Mouse (Mus musculus): ENCODE measurements around the gene Svip. TPM values are rescaled to one million over a fixed set of nuclear protein-coding genes. Genes with fewer than 3 reads are reported as not detected.

The Svip gene
- polyA plus RNA-seq, 1 experiment from 2014 or later = 10.3 TPM

GRCm38 (mm10) chr7:51982303-51982702, 23.5 kb downstream of the Svip start:
- Histone ChIP-seq H3K4me2 (ENCODE audit: low read depth, low read length) (peak overlapping the region; percentile 27; the same call in 1 of the 2 replicates), H3K27ac (ENCODE audit: low read depth) (no peak overlapping the region), H3K9ac (replicated peaks) (no peak overlapping the region), H3K27me3 (ENCODE audit: insufficient read depth, low read length) (no peaks in the 10 kb centered on the region), H3K4me3 (ENCODE audit: low read depth, low read length) (no peak overlapping the region), H3K9me3 (ENCODE audit: low read length) (no peaks in the 10 kb centered on the region), H3K36me3 (replicated peaks; ENCODE audit: insufficient read depth, low read length) (no peaks in the 10 kb centered on the region), H3K4me1 (ENCODE audit: insufficient read depth) (0 out of 2 replicates have a peak, but pooled peaks cover 8% of the 10 kb centered on the region)
- DNase-seq (no peak), ATAC-seq (no peak)
- WGBS (ENCODE audit: insufficient replicate concordance) = 21% methylated on average over 1 of the region's 1 CpGs
- no peak for TF ChIP-seq CTCF (IDR thresholded peaks at IDR 0.05; ENCODE audit: low read depth)
- no peak for TF ChIP-seq EP300 (IDR thresholded peaks at IDR 0.05; ENCODE audit: low read depth)

DNA sequence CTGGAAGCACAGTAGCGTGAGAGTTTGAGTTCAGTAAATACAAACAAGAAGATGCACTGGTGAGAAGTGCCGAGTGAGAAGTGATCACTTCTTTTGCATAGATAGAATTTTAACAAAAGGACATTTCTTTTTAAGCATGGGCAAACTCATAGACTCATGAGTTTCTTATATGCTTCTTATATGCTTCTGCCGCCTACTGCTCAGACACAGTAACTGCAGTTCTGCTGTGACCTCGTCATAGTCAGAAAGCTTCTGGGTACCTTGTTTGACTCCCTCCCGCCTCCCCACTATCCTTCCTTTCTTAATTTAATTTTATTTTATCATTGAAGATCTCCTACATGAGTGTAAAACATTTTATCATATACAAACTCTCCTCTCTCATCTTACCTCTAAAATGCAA, 26.5 kb downstream of the Svip start:
- H3K27ac ChIP-seq (ENCODE audit: low read depth) = no peak overlapping the region
- WGBS (ENCODE audit: insufficient replicate concordance) = 34% methylated on average over 5 of the region's 5 CpGs
- no peak overlapping the region for H3K4me2 ChIP-seq (ENCODE audit: low read depth, low read length)
- no peaks in the 10 kb centered on the region for H3K9me3 ChIP-seq (ENCODE audit: low read length)
- no peak overlapping the region for H3K4me3 ChIP-seq (ENCODE audit: low read depth, low read length)
- no peaks in the 10 kb centered on the region for H3K27me3 ChIP-seq (ENCODE audit: insufficient read depth, low read length)
- TF ChIP-seq EP300 (IDR thresholded peaks at IDR 0.05; ENCODE audit: low read depth) = no peak
- TF ChIP-seq CTCF (IDR thresholded peaks at IDR 0.05; ENCODE audit: low read depth) = peak; percentile 65
- H3K9ac ChIP-seq (replicated peaks) = no peak overlapping the region
- 0 out of 2 replicates have a peak, but pooled peaks cover 6% of the 10 kb centered on the region for H3K4me1 ChIP-seq (ENCODE audit: insufficient read depth)
- no peak for ATAC-seq
- no peak for DNase-seq
- H3K36me3 ChIP-seq (replicated peaks; ENCODE audit: insufficient read depth, low read length) = no peaks in the 10 kb centered on the region

DNA sequence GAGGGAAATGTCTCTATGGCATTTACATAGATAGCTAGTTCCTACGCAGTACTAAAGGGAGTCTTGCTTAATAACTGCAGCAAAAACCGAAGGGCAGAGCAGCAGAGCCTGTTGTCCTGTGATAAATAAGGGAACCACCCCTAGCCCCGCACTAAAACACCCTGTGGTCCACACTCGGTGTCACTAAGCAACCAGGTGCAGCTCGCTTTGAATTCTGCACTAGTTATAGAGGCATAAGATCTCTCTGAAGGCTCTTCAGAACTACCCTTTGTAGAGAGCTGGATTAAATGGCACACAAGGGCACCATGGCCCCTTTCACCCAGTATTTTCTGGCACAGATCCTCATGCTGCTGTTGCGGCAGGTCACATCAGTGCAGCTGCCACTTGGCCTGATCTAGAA, 30.6 kb downstream of the Svip start:
- H3K36me3 ChIP-seq (replicated peaks; ENCODE audit: insufficient read depth, low read length) = no peaks in the 10 kb centered on the region
- H3K27ac ChIP-seq (ENCODE audit: low read depth) = no peak overlapping the region
- DNase-seq = no peak

GRCm38 (mm10) chr7:51973526-51973925, 32.3 kb downstream of the Svip start:
- H3K4me3 ChIP-seq (ENCODE audit: low read depth, low read length) = no peak overlapping the region
- H3K9me3 ChIP-seq (ENCODE audit: low read length) = no peaks in the 10 kb centered on the region
- DNase-seq (no peak), ATAC-seq (no peak)
- WGBS (ENCODE audit: insufficient replicate concordance) = 75% methylated on average over 2 of the region's 2 CpGs
- no peaks in the 10 kb centered on the region for H3K27me3 ChIP-seq (ENCODE audit: insufficient read depth, low read length)
- H3K4me2 ChIP-seq (ENCODE audit: low read depth, low read length) = no peak overlapping the region
- H3K36me3 ChIP-seq (replicated peaks; ENCODE audit: insufficient read depth, low read length) = no peaks in the 10 kb centered on the region
- H3K4me1 ChIP-seq (ENCODE audit: insufficient read depth) = no peaks in the 10 kb centered on the region
- no peak overlapping the region for H3K27ac ChIP-seq (ENCODE audit: low read depth)
- TF ChIP-seq EP300 (IDR thresholded peaks at IDR 0.05; ENCODE audit: low read depth) = no peak
- no peak for TF ChIP-seq CTCF (IDR thresholded peaks at IDR 0.05; ENCODE audit: low read depth)
- H3K9ac ChIP-seq (replicated peaks) = no peak overlapping the region

More for the DNA sequence above, 30.6 kb downstream of the Svip start:
- H3K27me3 ChIP-seq (ENCODE audit: insufficient read depth, low read length) = no peaks in the 10 kb centered on the region
- no peaks in the 10 kb centered on the region for H3K9me3 ChIP-seq (ENCODE audit: low read length)
- WGBS (ENCODE audit: insufficient replicate concordance) = 48% methylated on average over 6 of the region's 6 CpGs
- H3K4me2 ChIP-seq (ENCODE audit: low read depth, low read length) = no peak overlapping the region
- TF ChIP-seq CTCF (IDR thresholded peaks at IDR 0.05; ENCODE audit: low read depth) = no peak
- TF ChIP-seq EP300 (IDR thresholded peaks at IDR 0.05; ENCODE audit: low read depth) = no peak
- no peak for ATAC-seq
- no peak overlapping the region for H3K4me3 ChIP-seq (ENCODE audit: low read depth, low read length)
- no peaks in the 10 kb centered on the region for H3K4me1 ChIP-seq (ENCODE audit: insufficient read depth)
- no peak overlapping the region for H3K9ac ChIP-seq (replicated peaks)

DNA sequence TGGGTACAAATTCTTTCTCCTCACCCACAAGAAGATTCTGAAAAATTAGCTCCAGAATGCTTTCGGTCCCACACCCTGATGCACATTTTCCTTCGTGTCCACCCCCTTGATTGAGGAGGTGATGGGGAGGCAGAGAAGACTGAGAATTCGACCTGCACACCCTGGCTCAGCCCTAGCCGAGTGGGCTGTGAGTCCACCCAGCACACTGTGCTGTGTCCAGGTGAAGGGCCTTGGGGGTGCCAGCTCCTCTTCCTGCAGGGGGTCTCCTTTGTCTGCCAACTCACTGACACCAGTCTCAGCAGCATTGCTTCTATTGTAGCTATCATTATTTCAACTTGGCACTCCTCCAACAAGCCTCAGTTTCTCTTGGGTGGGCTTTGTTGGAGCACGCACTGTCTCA, 32.7 kb downstream of the Svip start:
- Histone ChIP-seq H3K9me3 (ENCODE audit: low read length) (no peaks in the 10 kb centered on the region), H3K9ac (replicated peaks) (no peak overlapping the region), H3K4me2 (ENCODE audit: low read depth, low read length) (no peak overlapping the region), H3K27me3 (ENCODE audit: insufficient read depth, low read length) (no peaks in the 10 kb centered on the region), H3K4me1 (ENCODE audit: insufficient read depth) (no peaks in the 10 kb centered on the region), H3K36me3 (replicated peaks; ENCODE audit: insufficient read depth, low read length) (no peaks in the 10 kb centered on the region), H3K4me3 (ENCODE audit: low read depth, low read length) (no peak overlapping the region), H3K27ac (ENCODE audit: low read depth) (no peak overlapping the region)
- ATAC-seq = no peak
- whole genome bisulfite sequencing (ENCODE audit: insufficient replicate concordance) = 56% methylated on average over 5 of the region's 5 CpGs
- no peak for DNase-seq
- TF ChIP-seq CTCF (IDR thresholded peaks at IDR 0.05; ENCODE audit: low read depth) = no peak
- TF ChIP-seq EP300 (IDR thresholded peaks at IDR 0.05; ENCODE audit: low read depth) = no peak

DNA sequence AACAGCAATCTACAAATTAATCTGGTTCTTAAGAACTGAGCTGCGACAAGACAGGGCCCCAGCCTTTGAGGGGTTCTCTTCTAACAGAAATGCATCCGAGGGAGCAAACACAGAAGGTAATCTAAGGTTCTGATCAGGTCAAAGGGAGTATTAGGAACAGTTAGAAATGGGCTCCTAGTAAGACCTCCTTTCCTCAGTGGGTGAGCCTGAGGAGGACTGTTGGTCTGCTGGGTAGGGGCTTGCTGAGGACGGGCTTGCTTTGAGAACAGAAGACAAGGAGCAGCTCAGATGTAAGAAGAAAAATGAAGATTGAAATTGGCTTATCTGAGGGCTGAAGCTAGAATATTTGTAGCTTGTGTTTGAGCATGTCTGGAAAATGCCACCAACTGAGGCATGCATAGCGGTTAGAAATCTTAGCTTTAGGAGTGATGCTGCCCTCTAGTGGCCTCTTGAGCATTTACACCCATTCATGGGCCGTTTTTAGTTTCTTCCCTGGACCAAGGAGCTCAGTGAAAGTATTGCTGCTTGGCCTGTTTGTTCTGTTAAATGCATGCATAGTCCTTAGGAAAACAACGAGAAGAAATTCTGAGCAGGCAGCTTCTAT, 33.5 kb downstream of the Svip start:
- DNase-seq (peak; percentile 29), ATAC-seq (no peak)
- no peaks in the 10 kb centered on the region for H3K4me1 ChIP-seq (ENCODE audit: insufficient read depth)
- no peaks in the 10 kb centered on the region for H3K36me3 ChIP-seq (replicated peaks; ENCODE audit: insufficient read depth, low read length)
- no peak overlapping the region for H3K4me3 ChIP-seq (ENCODE audit: low read depth, low read length)
- H3K9me3 ChIP-seq (ENCODE audit: low read length) = no peaks in the 10 kb centered on the region
- H3K9ac ChIP-seq (replicated peaks) = no peak overlapping the region
- H3K27me3 ChIP-seq (ENCODE audit: insufficient read depth, low read length) = no peaks in the 10 kb centered on the region
- no peak overlapping the region for H3K27ac ChIP-seq (ENCODE audit: low read depth)
- 31% methylated on average over 6 of the region's 6 CpGs for WGBS (ENCODE audit: insufficient replicate concordance)
- no peak for TF ChIP-seq EP300 (IDR thresholded peaks at IDR 0.05; ENCODE audit: low read depth)
- TF ChIP-seq CTCF (IDR thresholded peaks at IDR 0.05; ENCODE audit: low read depth) = peak; percentile 83
- H3K4me2 ChIP-seq (ENCODE audit: low read depth, low read length) = no peak overlapping the region

Data from liver, postnatal 0 days (tissue).